Mouse (Mus musculus) olfactory bulb, adult 2 months (tissue): Measurements from ENCODE around the gene Gfod1. TPM values are rescaled to one million over a fixed set of nuclear protein-coding genes. Genes with fewer than 3 reads are reported as not detected.
A peak's percentile ranks its signal among the peaks of the same experiment; 100 is the strongest.

Experiments used
- H3K27ac ChIP-seq: fragments of 200-500 bp; 2 replicates; pipeline ENCODE4 v1.5.1; 2012; ENCODE audit warnings: low read depth, low read length; ENCODE audit not compliant: insufficient read depth
- H3K4me1 ChIP-seq: fragments of 200-500 bp; 2 replicates; pipeline ENCODE4 v1.6.1; 2012; ENCODE audit warnings: low read length; ENCODE audit not compliant: control insufficient read depth, insufficient read depth
- H3K4me3 ChIP-seq: fragments of 200-500 bp; 2 replicates; pipeline ENCODE4 v1.5.1; 2012; ENCODE audit warnings: mild to moderate bottlenecking, low read depth, low read length, moderate library complexity; ENCODE audit not compliant: insufficient read depth
- CTCF ChIP-seq: fragments of 200-500 bp; IDR thresholded peaks from 2 replicates; pipeline ENCODE4 v1.5.1; 2012; ENCODE audit warnings: low read depth, mild to moderate bottlenecking, low read length, moderate library complexity; ENCODE audit not compliant: insufficient read depth
- POLR2A ChIP-seq: fragments of 200-500 bp; IDR thresholded peaks from 2 replicates; pipeline ENCODE4 v1.6.1; 2012; ENCODE audit warnings: mild to moderate bottlenecking, low read depth, low read length, moderate library complexity; ENCODE audit not compliant: insufficient read depth
- WGBS: fragments of 180-500 bp; shearing (Covaris S2); methylation state at CpG from one replicate; pipeline ENCODE4 v1.1.7; 2018; 5-methylcytosine and 5-hydroxymethylcytosine counted together
- polyA plus RNA-seq: library from polyadenylated mRNA; stranded (reverse); fragments of >200 nt; gene quantifications from 2 replicates; pipeline ENCODE4 v1.2.4, GENCODE M21; 2012; ENCODE audit warnings: low replicate concordance; ENCODE audit not compliant: missing spikeins, insufficient read depth, insufficient read length

The Gfod1 gene
- polyA plus RNA-seq, 1 experiment, result not detected

- Histone ChIP-seq H3K27ac (no peak overlapping the region), H3K4me1 (no peaks in the 10 kb centered on the region), H3K4me3 (no peak overlapping the region)
- TF ChIP-seq POLR2A, result no peak
- TF ChIP-seq CTCF, result no peak
- WGBS, result 76% methylated on average over 11 of the region's 11 CpGs
Measured at GRCm38 (mm10) chr13:43331721-43332444, 27.9 kb upstream of the Gfod1 start.

DNA sequence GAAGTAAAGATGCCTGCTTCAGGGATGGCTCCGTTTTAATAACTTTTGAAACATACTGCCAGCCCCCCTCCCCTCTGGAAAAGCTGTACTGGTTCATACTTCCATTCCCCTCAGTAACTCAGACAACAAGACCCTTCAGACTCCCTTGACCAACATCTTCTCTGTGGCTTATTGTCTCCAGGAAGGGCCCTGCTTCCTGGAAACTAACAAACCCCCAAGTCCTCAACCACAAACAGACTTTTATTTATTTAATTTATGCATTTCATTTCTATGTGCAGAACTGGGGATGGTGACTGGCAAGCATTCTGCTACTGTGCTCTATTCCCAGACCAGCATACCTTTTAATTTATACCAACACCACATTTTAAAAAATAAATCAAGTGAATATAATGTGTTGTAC is 21.5 kb upstream of the Gfod1 start:
- TF ChIP-seq CTCF (no peak), POLR2A (no peak)
- 79% methylated on average over 1 of the region's 1 CpGs for WGBS
- no peak overlapping the region for H3K27ac ChIP-seq
- no peak overlapping the region for H3K4me3 ChIP-seq
- H3K4me1 ChIP-seq, result no peaks in the 10 kb centered on the region

GRCm38 (mm10) chr13:43321492-43321891 is 17.5 kb upstream of the Gfod1 start:
- TF ChIP-seq POLR2A (no peak), CTCF (no peak)
- 84% methylated on average over 2 of the region's 2 CpGs for WGBS
- Histone ChIP-seq H3K4me3 (no peak overlapping the region), H3K27ac (no peak overlapping the region), H3K4me1 (peaks cover 4% of the 10 kb centered on the region; the same call in 1 of the 2 replicates)

GRCm38 (mm10) chr13:43319396-43319795 is 15.4 kb upstream of the Gfod1 start:
- Histone ChIP-seq H3K27ac (no peak overlapping the region), H3K4me1 (peaks cover 4% of the 10 kb centered on the region; the same call in 1 of the 2 replicates), H3K4me3 (no peak overlapping the region)
- WGBS, result 54% methylated on average over 3 of the region's 3 CpGs
- TF ChIP-seq POLR2A (no peak), CTCF (no peak)

- no peak for TF ChIP-seq CTCF
- no peak for TF ChIP-seq POLR2A
- Histone ChIP-seq H3K4me3 (no peak overlapping the region), H3K27ac (no peak overlapping the region), H3K4me1 (peaks cover 4% of the 10 kb centered on the region; the same call in 1 of the 2 replicates)
- WGBS, result 65% methylated on average over 5 of the region's 5 CpGs
Measured at GRCm38 (mm10) chr13:43317411-43317810, 13.4 kb upstream of the Gfod1 start.

DNA sequence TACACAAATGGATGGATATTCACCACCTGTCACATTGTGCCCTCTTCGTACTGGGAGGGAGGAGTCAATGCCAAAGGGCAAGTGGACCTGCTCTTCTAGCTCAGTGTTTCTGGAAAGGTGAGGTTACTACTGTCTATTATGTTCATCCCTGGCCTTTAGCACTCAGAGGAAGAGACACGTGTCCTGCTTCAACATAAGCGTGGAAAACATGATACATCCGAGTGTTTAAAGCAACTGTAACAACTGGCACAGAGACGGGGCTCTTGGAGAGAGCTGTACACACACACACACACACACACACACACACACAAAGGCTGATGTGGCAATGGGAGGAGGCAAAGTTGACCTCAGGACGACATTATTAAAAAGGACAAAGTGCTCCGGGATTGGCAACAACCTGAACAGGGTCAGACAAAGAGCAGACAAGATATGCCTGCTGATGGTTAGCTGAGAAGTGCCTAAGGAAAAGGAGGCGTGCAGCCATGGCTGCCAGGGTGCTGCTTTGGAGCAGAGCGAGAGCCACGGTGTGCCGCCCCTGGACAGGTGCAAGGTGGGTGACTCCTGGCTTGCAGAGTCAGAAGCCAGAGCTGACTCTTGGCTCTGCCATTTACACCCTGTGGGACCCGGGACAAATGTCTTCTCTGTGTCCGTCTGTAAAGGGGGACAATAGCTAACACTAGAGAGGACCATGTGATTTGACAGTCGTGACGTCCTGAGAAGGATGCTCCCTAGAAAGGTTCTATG is 1.4 kb upstream of the Gfod1 start:
- Histone ChIP-seq H3K27ac (no peak overlapping the region), H3K4me1 (peaks cover 17% of the 10 kb centered on the region), H3K4me3 (no peak overlapping the region)
- TF ChIP-seq POLR2A (no peak), CTCF (no peak)
- WGBS, result 84% methylated on average over 15 of the region's 15 CpGs

DNA sequence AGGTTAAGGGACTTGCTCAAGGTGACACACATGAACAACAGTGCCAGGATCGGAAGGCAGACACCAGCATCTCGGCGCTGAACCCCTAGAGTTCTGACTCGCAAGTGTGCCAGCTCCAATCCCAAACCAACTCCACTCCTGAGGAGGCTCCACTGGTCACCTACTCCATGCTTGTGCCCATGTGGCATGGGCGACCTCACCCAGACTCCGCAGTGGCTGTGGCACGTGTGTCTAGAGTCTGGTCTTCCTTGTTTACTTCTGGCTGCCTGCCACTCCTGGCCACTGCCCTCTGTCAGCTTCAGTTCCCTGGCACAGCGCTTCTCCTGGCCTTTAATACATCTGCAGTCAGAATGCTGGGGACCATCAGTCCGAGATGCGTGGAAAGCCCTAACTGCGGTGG is 728 bp upstream of the Gfod1 start:
- WGBS, result 23% methylated on average over 11 of the region's 11 CpGs
- Histone ChIP-seq H3K27ac (peak overlapping the region; percentile 54), H3K4me1 (peaks cover 18% of the 10 kb centered on the region), H3K4me3 (peak overlapping the region; percentile 58)
- TF ChIP-seq POLR2A, result no peak
- TF ChIP-seq CTCF, result no peak

- peak overlapping the region; percentile 58 for H3K4me3 ChIP-seq
- TF ChIP-seq CTCF (no peak), POLR2A (no peak)
- peaks cover 18% of the 10 kb centered on the region for H3K4me1 ChIP-seq
- H3K27ac ChIP-seq, result peak overlapping the region; percentile 48
- under 1% methylated on average over 78 of the region's 78 CpGs for WGBS
Measured at GRCm38 (mm10) chr13:43303161-43303965, 609 bp downstream of the Gfod1 start.
